Mouse (Mus musculus) heart, adult 2 months (tissue): ENCODE results near the gene Tnfrsf21.

Source experiments
- CTCF ChIP-seq: fragments of 200-600 bp; IDR thresholded peaks from 2 replicates; pipeline ENCODE4 v1.8.1; 2022; ENCODE audit warnings: antibody characterized with exemption, mild to moderate bottlenecking, moderate library complexity
- EP300 ChIP-seq: fragments of 200-500 bp; IDR thresholded peaks from 2 replicates; pipeline ENCODE4 v1.6.1; 2011; ENCODE audit warnings: low read depth, low read length, control low read depth; ENCODE audit not compliant: insufficient read depth

- TF ChIP-seq CTCF: no peak
- TF ChIP-seq EP300: no peak
Measured at GRCm38 (mm10) chr17:42982568-42982967, 33.8 kb upstream of the Tnfrsf21 start.
